Mouse (Mus musculus): ENCODE data around the gene Plxdc1.
A peak's percentile ranks its signal among the peaks of the same experiment; 100 is the strongest.
"Not testable (repeated sequence)": the region's sequence is repeated elsewhere in the genome, so short reads cannot be mapped to it uniquely, and the experiment has no call there.

Gene Plxdc1

GRCm38 (mm10) chr11:97954469-97955141, 31.6 kb downstream of the Plxdc1 start:
- DNase-seq: peak; percentile 30

- no peak for DNase-seq
Measured at GRCm38 (mm10) chr11:97953939-97954275, 32.3 kb downstream of the Plxdc1 start.

- DNase-seq: no peak
Measured at GRCm38 (mm10) chr11:97953179-97953938, 32.9 kb downstream of the Plxdc1 start.

GRCm38 (mm10) chr11:97952367-97953006, 33.8 kb downstream of the Plxdc1 start:
- DNase-seq: no peak

GRCm38 (mm10) chr11:97949703-97950475, 36.4 kb downstream of the Plxdc1 start:
- peak; percentile 70 for DNase-seq

GRCm38 (mm10) chr11:97947426-97947825, 38.8 kb downstream of the Plxdc1 start:
- DNase-seq: peak; percentile 51

GRCm38 (mm10) chr11:97945738-97946289, 40.4 kb downstream of the Plxdc1 start:
- not testable (repeated sequence) for DNase-seq

- DNase-seq: no peak
Measured at GRCm38 (mm10) chr11:97945031-97945430, 41.2 kb downstream of the Plxdc1 start.

DNA sequence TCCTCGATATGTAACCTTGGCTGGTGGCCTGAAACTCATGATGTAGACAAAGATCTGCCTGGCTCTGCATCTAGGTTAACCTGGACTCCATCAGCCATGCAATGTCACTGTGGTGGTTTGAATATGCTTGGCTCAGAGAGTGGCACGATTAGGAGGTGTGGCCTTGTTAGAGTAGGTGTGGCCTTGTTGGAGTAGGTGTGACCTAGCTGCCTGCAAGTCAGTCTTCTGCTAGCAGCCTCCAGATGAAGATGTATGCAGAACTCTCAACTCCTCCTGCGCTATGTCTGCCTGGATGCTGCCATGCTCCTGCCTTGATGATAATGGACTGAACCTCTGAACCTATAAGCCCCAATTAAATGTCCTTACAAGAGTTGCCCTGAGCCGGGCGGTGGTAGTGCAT, 43.0 kb downstream of the Plxdc1 start:
- no peak for DNase-seq

DNA sequence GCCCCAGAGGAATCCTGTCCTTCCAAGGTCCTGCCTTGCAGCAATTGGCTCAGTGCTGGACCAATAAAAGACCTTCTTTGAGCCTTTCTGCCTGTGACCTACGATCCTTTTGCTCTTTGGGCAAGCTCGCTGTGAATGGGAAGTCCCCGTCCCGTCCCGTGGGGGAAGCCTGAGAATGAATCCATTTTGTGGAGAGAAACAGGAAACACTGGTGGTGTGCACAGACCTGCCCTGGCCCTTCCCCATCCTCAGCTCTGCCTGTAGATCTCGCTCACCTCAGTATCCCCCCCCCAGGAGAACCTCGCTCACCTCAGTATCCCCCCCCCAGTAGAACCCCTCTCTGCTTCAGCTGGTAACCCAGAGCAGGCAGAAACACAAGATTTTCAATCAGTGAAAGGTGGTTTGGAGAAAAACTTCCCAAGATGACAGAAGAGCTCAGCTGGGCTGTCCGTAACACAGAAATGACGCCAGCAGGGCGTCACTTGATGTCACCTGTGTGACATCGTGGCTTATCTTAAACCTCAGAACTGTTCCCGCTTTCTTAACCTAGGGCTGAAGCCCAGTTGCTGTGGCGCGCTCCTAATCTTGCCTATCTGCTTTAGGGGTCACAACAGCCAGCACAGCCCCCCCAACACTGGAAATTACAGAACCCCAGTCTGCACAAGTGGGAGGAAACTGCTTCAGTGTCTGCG, 43.7 kb downstream of the Plxdc1 start:
- no peak for DNase-seq

DNA sequence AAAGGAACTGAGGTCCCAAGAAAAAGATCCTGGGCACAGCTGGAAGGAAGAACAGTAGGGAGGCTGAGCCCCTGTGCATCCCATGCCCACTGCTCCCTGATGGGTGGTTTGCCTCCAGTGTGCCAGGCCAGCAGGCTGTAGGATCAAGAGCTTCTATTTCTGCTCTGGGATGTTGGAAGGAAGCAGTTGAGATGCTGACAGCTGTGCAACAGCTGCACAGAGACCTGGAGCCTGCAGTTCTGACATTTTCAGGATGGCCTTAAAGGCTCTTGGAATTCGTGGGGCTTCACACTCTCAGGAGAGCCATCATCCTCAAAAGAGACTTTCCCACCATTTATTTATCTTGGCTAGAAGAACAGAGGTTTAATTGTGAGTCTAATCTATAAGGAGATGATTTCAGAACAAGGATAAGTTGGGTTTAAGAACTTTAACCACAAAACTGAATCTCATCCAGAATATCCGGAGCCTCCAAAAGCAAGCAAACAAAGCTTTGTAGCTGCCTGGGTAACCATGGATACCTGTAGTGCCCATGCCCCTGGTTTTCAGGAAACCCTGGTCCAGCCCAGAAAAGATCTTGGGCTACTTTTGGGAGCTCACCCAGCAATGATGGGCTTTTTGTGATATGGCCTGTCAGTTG, 48.7 kb downstream of the Plxdc1 start:
- no peak for DNase-seq

DNA sequence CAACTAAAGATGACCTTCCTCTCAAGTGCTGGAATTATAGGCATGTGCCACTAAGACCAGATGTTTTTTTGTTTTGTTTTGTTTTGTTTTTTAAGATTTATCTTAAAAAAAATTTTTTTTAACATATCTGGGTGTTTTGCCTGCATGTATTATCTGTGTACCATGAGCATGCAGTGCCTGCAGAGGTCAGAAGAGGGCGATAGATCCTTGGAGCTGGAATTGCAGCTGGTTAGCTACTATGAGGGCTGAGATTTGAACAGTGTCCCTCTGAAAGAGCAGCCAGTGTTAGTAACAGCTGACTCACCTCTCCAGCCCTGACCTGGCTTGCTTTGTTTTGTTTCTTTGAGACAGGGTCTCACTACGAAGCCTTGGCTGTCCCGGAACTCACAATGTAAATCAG, 49.5 kb downstream of the Plxdc1 start:
- DNase-seq: peak; percentile 65

DNA sequence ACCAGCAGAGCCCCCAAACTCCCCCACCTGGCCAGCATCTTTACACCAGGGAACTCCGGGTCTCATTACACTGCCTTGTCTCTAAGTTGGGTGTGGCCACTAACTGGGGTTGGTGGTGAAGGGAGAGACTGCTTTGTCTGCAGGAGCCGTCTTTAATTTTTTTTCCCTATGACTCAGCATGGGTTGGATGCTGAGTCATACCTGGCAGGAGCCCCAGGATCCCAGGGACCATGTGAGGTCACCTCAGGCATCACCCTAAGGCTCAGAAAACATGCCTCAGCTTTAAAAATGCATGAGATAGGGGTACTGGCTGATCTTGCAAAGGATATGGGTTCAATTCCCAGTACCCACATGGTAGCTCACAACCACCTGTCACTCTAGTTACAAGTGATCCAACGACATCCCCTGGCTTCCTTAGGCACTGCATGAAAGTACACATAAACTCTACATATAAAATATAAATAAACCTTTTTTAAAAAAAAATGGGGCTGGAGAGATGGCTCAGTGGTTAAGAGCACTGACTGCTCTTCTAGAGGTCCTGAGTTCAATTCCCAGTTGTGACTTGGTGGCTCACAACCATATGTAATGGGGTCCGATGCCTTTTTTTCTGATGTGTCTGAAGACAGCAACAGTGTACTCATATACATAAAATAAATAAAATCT, 50.2 kb downstream of the Plxdc1 start:
- peak; percentile 29 for DNase-seq

- no peak for DNase-seq
Measured at GRCm38 (mm10) chr11:97933553-97933952, 52.7 kb downstream of the Plxdc1 start.

DNA sequence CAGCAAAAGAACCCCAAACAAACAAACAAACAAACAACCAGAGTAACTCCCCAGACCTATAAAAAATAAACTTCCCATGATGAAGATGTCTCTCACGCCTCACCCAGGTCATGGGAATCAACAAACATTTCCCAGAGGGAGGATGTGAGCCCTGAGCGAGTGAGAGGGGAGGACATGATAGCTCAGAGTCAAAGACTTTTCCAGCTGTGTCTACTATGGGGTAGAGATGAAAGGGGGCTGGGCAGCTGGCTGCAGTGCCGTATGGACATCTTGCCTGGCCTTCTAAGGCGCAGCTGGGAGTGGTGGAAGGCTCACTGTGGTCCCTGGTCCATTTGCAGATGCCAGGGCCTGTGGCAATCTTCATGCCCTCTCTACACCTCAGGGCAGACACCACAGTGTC, 57.3 kb downstream of the Plxdc1 start:
- no peak for DNase-seq

DNA sequence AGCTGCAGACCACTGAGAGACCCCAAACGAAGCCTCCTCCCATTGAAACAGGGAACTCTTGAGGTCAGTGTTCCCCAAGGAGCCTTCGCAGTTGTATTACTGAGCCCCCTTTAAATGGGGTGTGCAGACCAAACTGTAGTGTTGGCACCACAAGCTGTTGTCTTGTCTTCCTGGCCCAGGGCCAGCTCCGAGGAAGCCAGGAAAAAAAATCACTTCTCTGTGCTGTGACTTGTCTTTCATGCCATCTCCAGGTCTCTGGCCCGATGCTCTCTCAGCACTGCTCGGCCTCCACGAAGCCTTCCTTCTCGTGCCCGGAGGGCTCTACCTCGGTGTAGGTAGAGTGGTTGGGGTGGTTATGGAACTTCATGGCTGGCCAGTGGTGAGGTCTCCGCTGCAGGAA, 62.0 kb downstream of the Plxdc1 start:
- DNase-seq: no peak

- no peak for DNase-seq
Measured at GRCm38 (mm10) chr11:97923639-97924038, 62.6 kb downstream of the Plxdc1 start.

- no peak for DNase-seq
Measured at GRCm38 (mm10) chr11:97915974-97916503, 70.2 kb downstream of the Plxdc1 start.

DNA sequence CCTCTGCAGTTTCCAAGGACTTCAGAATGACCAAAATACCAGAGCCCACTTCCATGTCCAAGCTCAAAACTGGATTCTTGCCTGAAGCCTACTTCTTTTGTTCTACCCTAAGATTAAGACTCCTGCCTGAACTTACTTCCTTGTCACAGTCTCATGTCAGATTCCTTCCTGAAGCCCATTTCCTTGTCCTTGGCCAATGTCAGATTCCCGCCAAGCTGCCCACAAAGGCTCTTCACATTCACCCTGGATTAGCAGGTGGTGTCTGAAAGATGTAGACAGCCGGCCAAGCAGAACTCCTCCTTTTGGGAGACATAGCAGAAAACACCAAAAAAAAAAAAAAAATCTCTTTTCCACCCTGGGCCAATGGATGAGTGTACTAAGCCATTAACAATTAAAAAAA, 70.8 kb downstream of the Plxdc1 start:
- DNase-seq: no peak

DNA sequence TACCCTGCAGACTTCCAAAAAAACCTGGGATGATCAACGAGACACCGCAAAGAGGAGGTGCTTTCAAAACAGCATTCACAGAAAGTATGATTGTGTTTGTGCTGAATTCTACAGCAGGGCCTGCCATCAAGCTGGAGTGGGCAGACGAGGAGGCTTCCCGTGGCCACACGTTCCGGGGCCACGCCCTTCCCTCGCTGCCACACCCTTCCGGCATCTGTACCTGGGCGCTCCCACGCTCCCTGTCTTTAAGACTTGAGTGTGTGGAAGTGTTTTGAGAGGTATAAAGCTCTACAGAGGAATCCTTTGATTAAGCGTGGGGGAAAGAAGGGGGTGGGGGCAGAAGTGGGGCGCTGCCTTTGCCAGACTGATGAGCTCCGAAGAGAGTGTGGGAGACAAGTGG, 73.1 kb downstream of the Plxdc1 start:
- DNase-seq: no peak
